Mouse (Mus musculus) stomach, postnatal 0 days (tissue): ENCODE measurements around the gene Foxn2.

Experiments used
- CTCF ChIP-seq: IDR thresholded peaks from 2 replicates; pipeline ENCODE4 v1.5.1; 2016; ENCODE audit warnings: antibody characterized with exemption, low read depth, mild to moderate bottlenecking, moderate library complexity
- EP300 ChIP-seq: optimal IDR thresholded peaks from 2 replicates; pipeline ENCODE3; 2016; ENCODE audit warnings: antibody characterized with exemption

GRCm38 (mm10) chr17:88530667-88531066 lies 90.2 kb downstream of the Foxn2 start:
- TF ChIP-seq CTCF (no peak), EP300 (no peak)
